Mouse (Mus musculus) megakaryocyte, adult 5-6 weeks (primary cell): ENCODE results near the gene H2al1o. TPM values are rescaled to one million over a fixed set of nuclear protein-coding genes. Genes with fewer than 3 reads are reported as not detected.
"Not testable (repeated sequence)": the region's sequence is repeated elsewhere in the genome, so short reads cannot be mapped to it uniquely, and the experiment has no call there.

Source experiments
- ATAC-seq: 2 replicates; pipeline ENCODE4 v1.8.0; 2016; ENCODE audit warnings: mild to moderate bottlenecking, inconsistent platforms; ENCODE audit not compliant: poor library complexity, severe bottlenecking
- total RNA-seq, 2 experiments: library from RNA; stranded (forward) in 1 of 2; stranded (reverse) in 1 of 2; fragments of 153-499, 151-499 nt in 1 of 2; fragments of 221-1000, 200-1000 nt in 1 of 2; gene quantifications; 2 replicates each; pipeline versions ENCODE4 v1.2.3 to v1.2.4; 2015 to 2017

H2al1o gene
- total RNA-seq (2015) (not detected in 2 replicates), total RNA-seq (2017) (not detected in 2 replicates)

DNA sequence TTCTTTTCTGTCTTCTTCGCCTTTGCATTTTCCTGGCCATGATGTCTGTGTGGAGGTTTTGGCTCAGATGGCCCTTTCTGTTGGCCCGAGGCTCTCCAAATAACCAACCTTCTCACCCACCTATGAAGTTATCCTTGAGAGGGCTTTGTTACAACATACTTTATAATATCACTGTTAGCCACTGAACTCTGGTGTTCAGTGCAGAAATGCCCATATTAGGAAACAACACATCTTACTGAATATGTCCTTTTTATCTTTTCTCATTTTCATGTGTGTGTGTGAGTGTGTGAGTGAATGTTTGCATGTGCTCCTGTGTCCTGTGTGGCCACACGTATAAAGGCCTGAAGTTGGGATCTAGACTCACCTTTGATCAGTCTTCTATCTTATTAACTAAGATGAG is at the start of gene H2al1o:
Gene H2al1o, minus strand, starts transcription at position 101 of the 400 bp plus-strand sequence.
- ATAC-seq = not testable (repeated sequence)

DNA sequence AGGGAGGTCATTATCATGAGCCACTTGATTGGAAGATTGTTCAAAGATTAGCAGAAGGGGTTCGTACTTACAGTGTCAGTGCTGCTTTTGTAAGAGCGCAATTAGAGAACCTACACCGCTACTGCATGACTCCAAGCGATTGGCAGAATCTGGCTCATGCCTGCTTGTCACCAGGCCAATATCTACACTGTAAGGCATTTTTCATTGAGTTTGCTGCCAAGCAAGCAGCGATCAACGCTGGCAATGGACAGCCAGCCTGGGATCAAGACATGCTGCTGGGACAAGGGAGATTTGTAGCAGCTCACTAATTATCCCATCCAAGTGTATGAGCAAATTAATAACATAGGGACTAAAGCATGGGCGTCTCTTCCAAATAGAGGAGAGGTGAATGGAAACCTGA is 25.8 kb upstream of the H2al1o start:
- ATAC-seq = not testable (repeated sequence)

DNA sequence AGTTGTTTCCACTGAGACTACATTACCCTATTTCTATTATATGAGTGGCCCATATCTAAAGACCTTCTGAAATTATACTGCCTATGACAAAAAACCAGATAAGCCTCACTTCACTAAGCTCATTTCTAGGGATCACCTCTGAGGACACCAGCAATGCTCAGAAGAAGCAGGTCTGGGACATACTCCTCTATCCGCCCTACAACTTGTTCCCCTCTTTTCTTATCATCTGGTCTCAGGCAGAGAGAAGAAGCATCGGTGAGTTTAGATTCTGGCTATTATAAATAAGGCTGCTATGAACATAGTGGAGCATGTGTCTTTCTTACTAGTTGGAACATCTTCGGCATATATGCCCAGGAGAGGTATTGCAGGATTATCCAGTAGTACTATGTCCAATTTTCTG is 35.3 kb downstream of the H2al1o start:
- no peak for ATAC-seq

Other genes starting within 250 kb of the H2al1o start
- gene H2al1k, start 221.8 kb downstream of the H2al1o start, total RNA-seq (2015) = not detected in 2 replicates
- not detected in 2 replicates for gene H2al1k, start 221.8 kb downstream of the H2al1o start, total RNA-seq (2017)
- gene Cybb, start 84.6 kb downstream of the H2al1o start, total RNA-seq (2015) = 890 and 891 TPM in 2 replicates
- gene Cybb, start 84.6 kb downstream of the H2al1o start, total RNA-seq (2017) = 1,069 and 1,126 TPM in 2 replicates
- 36.8 and 37.1 TPM in 2 replicates for gene Dynlt3, start 90.6 kb upstream of the H2al1o start, total RNA-seq (2015)
- gene Dynlt3, start 90.6 kb upstream of the H2al1o start, total RNA-seq (2017) = 44.3 and 47.9 TPM in 2 replicates